Mouse (Mus musculus): ENCODE measurements at regions not wholly inside any gene's neighbourhood (a gene's known extent, or its start where the extent isn't known, plus 50 kb on each side); places are given as distances from the start of the nearest gene placed in this dataset.

DNA sequence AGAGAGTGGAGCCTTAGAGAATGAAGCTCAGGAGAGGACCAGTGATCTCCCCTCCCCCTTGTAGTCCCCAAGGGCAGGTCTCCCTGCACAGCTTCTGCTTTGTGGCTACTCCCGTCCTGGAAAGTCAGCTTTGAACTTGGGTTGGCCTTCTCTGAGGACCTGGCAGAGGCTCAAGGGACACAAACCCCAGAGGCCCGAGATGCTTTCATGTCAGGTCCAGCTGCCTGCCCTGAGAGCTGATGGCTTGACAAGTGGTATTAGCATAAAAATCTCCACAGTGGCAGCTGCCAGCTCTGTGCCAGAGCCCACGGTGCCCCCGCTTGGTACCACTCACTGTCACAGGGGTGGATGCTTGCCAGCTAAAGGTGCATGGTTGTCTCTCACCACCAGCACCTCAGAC lies 173.8 kb upstream of the Gm4791 start:
- no peak for DNase-seq (ENCODE audit: low spot score in 2 of 2)

DNA sequence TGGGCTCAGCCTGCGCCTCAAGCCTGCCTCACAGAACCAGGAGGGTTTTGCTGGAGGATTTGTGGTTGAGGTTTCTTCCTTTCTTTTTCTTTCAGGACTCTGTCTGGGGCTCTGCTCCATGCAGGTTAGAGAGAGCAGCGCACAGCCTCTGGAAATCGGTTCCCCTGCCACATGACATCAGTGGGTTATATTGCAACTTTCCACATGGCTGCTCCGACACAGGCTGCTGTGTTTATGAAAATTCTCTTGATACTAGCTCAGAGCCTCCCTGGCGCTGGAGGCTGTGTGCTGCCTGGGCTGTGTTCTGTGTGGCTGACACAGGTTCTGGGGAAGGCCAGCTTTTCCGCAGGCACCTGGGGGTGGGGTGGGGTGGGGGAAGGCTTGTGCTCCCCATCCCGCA lies 178.7 kb upstream of the Gm4791 start:
- DNase-seq (ENCODE audit: low spot score in 2 of 2) = no peak

DNA sequence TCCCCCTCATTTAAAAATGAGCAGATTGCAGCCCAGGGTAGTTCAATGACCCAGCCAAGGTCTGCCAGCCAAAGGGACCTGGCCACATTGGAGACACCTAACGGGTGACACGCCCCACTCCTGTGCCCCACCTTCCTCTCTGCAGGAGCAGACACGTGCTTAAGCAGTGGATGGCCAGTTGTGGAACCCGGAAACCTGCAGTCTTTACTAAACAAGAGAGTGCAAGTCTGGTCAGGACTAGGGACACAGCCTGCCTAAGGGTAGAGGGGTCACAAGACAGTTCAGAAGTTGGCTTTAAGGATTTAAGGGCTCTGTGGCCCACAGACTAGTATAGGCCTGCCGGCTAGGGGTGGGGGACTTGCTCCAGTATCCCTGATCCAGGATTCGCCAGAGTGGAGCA lies 179.2 kb upstream of the Gm4791 start:
- no peak for DNase-seq (ENCODE audit: low spot score in 2 of 2)

DNA sequence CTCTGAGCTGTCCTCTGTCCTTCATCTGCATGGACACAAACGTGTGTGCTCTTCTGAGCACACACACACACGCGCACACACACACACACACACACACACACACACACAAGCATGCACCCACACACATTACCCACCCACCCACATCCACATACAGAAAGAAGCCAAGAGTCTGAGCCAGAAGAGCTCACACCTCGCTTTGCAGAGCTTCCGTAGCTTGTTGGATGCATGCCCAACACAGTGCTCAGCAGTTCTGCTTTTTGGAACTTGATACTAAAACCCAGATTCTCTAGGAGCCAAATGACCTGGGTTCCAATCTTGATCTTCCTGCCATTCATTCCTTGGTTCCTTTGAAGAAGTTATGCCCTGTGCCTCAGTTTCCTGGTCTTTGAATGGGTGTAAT lies 182.4 kb upstream of the Gm4791 start:
- no peak for DNase-seq (ENCODE audit: low spot score in 2 of 2)

DNA sequence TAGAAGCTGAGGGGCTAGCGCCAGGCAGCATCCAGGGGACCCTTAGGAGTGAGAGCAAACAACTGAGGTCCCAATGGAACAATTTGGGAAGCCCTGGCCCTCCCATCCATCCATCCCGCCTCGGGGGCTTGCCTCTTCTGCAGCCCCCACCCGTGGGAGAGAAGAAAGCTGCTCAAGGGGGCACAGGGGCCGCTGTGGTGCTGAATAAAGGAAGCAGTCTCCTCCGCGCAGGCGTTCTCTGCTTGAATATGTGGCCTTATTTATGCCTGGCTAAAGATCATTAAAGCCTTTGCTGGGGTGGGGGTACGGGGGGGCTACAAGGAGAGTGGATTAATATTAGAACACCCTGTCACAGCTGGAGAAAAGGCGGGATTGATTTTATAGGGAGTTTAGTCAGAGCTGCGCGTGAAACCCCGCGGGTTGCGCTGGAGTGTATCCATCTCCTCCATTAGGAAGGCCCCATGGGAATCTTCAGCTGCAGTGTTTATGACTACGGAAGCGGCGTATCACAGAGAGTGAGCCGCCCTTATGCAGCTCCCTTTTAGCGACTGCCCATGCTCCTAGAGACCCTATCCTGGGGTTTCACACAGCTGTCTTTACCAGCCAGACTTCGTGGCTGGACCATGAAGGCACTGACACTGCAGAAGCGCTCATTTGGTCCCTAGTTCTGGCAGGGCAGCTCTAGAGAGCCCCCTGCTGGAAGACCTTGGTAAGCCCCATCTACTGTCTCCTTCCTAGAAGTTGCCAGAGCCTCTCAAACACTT lies 183.9 kb upstream of the Gm4791 start:
- DNase-seq (ENCODE audit: low spot score in 2 of 2) = peak in 1 of 2 experiments; percentile 12

DNA sequence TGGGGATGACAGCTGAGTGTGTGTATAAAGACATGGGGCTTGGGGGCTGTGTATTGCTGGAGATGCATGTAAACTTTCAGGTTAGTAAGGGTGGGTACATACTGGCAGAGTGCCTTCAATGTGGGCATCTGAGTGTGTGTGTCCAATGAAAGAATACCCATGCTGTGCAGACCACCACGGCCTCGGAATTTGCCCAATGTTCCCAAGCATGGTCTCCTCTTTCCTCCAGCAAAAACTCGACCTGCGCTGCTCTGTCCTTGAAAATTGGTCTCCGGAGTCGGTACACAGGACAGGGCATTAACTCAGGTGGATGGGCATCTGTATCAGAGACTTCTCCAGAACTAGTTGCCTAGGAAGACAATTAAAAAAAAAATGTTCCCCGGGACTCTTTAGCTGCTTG lies 188.3 kb upstream of the Gm4791 start:
- no peak for DNase-seq (ENCODE audit: low spot score in 2 of 2)

DNA sequence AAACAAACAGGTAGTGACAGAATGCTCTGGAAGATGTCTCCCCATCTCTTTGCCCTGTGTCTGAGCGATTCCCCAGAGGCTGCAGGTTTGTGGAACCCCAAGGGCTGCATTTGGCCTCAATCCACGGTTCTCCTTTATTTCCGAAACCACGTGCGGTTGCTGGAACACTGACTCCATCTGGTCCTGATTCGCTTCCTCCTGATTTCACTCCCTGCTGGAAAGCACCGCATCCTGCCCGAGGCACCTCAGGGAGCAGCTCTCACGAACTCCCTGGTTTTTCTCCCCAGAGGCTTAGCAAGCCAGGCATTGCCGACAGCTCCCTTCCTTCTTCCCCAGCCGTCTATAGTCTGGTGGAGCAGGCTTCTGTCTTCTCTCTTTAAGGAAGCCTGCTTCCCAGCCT lies 203.1 kb upstream of the Gm4791 start:
- no peak for DNase-seq (ENCODE audit: low spot score in 2 of 2)

DNA sequence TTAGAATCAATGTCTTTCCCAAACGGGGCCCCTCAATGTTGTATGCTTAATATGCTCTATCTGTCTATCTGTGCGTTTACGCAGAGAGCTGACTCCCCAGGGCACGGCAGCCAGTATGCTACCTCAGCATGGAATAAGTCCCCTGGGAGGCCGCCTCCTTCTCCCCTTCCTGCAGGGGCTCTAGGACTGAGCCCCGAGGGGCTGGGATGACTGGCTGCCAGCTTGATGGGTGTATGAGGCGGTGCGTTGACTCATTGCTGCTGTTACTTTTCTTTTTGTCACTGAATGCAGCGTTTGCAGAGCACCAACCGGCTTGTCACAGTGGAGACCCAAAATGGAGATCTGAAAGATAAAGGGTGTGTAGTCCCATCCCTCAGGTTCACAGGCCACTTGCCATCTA lies 209.5 kb upstream of the Gm4791 start:
- DNase-seq (ENCODE audit: low spot score in 2 of 2) = no peak

DNA sequence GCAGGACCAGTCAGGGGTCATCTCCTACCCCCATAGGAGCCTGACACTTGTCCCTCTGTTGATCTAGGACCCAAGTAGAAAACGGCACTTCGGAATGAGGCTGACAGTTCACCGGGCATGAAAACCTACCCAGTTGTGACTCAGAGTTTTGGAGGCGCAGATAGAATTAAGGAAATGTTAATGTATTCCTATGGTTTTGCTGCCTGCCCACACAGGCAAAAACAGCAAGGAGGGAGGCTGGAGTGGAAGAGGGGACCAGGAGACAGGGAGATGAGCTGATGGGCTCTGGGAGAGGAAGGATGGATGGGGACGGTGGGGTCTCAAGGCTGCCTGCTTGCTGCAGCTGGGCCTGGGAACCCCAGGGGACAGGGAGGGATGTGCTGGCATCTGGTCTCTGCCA lies 210.1 kb upstream of the Gm4791 start:
- DNase-seq (ENCODE audit: low spot score in 2 of 2) = no peak

DNA sequence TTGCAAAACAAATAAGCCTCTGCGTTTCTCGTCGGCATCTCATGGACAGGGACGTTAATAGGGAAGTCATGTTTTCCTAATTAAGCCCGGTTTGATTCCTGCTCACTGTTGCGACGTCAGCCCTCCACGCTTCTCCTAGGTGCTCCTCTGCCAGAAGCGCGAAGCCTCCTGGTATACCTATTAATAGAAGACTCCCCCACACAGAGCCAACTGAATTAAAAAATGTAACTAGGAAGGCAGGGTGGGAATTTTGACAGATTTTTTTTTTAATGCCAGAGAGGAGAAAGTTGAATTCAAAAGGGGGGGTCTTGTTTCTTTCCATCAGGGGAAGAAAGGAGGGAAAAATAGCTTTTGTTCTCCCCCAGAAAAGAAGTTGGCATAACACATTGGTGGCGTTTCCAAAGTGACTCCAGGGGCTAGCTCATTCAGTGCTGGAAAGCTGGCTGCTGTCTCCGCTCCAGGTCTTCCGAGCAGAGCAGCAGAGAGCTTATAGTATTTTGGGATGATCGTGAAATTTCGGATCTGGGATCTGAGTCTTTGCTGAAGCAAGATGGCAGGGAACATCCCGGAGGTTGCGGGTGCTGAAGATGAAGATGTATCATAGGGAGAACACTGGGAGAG lies 214.1 kb upstream of the Gm4791 start:
- DNase-seq (ENCODE audit: low spot score in 2 of 2) = no peak

DNA sequence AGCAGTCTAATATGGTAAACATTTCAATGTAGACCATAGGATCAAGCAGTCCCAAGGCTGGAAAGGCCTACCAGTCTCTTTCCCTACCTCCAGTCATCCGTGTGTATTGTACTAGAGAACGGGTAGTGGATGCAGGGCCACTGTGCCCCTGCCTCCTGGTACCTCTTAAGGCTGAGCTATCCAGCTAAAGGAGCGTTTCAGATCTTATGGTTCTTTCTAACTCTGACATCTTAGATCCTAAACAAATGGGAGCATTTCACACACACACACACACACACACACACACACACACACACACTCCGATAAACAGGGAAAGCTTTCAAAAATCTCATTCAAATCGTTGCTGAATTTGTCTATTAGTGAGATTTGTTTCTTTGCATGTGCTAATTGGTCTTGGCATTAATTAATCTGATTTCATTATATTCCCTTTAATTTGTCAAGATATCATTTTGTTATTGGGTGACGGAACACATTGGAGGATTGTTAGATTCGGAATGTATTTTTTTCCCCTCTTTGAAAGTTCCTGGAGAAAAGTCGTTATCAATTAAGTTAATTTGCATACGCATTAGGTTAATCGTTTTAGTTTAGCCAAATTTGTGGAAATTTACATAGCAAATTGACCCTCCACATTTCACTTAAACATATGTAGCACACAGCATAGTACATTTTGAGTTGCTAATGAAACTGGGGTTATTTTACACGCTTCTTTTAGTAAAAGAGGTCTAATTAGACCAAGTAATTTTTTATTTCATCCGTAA lies 214.8 kb upstream of the Gm4791 start:
- no peak for DNase-seq (ENCODE audit: low spot score in 2 of 2)

DNA sequence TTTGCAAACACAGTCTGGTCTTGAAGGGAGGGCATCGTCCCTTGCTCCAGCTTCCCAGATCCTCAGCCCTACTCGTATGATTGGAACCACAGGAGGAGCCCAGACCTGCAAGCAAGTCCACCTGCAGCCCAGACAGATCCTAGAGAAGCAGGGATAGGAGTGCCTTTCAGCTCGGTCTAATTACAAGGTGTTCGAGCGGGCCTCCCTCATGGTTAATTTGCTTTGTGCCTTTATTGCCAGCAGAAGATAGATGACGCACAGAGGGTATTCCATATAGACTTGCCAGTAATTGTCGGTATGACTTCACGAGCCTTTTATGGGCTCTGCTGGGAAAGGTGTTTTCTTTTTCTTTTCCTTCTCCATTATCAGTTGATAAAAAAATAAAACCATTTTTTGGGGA lies 216.9 kb upstream of the Gm4791 start:
- DNase-seq (ENCODE audit: low spot score in 2 of 2) = no peak

DNA sequence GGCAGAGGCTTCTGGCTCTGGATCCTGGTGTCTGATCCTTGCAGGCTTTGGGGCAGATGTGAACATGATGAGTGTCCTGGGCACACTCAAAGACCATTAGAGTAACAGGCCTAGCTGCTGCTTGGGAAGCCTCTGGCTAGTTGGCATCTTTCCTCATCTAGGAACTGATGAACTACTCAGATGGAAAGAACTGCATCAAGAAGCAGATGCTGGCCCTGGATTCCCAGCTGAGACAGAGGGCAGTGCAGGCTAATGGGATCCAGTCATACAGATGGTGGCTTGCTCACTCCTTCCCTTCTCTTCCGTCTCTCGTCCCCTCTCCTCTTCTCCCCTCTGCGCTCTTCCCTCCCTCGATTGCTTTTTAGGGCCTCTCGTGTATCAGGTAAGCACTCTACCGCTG lies 219.8 kb upstream of the Gm4791 start:
- no peak for DNase-seq (ENCODE audit: low spot score in 2 of 2)

DNA sequence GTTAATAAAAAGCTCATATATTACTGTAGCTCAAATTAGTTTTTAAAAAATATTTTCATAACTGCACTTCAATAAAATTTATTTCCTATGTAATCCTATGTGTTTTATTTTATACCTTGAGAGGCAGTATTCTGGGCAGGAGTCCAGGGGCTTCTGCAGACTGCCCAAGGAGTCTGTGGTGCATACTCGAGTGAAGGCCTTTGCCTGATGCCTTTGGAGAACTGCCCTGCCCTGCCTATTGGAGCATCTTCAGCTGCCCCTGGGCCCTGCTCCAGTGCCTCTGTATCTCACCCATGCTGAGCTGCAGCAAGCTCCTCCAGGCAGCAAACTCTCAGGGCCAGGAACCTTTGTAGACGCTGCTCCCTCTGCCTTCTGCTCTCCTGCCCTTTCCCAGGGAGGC lies 223.7 kb upstream of the Gm4791 start:
- DNase-seq (ENCODE audit: low spot score in 2 of 2) = no peak

DNA sequence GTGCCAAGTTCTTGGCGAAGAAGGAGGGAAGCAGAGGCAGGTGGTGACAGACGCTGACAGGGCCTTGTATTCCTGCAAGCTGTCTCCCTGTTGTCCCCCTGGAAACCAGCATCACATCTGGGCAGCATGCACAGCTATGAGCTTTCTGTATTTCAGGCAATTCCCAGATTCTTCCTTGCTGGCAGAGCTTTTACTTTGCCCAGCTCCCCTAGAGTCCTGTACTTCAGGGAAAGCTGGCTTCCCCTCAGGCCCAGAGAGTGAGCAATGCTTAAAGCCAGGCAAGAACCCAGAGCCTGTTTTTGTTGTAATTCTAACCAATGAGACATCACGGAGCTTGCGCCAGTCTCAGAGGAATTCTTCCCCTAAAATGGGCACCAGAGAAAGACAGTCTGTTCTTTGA lies 238.3 kb upstream of the Gm4791 start:
- DNase-seq (ENCODE audit: low spot score in 2 of 2) = no peak

DNA sequence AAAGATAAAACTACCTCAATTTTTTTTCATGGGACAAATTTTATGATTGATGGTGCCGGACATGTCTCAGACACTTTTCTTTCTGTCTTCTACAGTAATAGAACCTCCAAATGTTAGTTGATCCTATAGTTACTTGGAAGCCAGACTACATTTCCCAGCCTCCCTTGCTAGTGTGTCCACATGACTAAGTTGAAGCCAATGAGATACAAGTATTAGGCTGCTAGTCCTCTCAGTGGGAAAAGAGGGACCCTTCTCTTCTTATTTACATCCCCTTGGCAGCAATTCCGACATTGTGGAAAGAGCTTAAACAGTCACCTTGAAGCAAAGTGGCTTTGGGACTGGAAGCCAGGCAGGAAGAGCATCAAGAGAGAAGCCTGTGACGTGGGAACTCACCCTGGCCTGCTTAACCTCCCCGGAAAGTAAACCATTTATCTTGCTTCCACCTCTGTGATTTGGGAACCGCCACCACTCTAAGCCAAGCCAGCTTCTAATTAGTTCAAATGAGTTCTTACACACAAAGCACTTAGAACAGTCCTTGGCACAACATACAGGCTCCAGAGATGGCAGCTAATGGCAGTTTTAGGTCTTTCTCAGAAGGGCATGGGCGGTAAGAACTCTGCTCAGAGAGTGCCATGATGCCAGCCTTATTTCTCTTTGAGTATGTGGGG lies 241.4 kb upstream of the Gm4791 start:
- no peak for DNase-seq (ENCODE audit: low spot score in 2 of 2)

DNA sequence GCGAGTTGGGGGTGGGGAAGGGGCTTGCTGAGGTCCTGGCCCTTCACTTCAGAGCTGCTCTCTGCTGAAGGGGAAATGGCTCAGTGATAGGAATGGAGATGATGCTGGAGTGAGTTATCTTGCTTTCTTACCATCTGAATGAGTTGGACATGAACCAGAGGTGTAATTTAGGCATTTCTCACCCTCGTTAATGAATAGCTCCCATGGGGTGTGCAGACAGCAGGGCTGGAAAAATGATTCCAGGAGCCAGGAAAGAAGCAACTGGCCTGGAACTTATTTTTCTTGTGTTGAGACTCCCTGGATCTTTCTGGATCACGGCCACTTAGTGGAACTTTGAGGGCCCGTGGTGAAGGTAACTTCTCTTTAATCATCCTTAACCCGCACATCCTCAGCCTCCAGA lies 246.6 kb upstream of the Gm4791 start:
- DNase-seq (ENCODE audit: low spot score in 2 of 2) = no peak

DNA sequence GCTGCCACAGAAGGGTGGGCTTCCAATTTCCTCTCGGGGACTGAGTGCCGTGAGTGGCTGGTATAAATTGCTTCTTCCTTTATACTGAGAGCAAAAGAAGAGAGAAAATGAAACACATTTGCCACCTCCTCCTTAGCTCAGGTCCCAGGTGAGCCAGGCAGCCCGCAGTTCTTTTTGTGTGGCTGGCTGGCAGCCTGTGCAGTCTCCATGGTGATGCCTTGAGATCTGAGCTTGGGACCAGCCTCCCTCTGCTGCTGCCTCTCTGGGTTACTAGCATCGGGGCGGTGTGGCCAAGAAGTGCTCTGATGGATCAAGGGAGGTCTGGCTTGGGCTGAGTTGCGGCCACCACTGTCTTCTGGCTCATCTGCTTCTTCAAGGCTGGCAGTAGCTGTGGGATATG lies 249.1 kb upstream of the Gm4791 start:
- DNase-seq (ENCODE audit: low spot score in 2 of 2) = no peak

DNA sequence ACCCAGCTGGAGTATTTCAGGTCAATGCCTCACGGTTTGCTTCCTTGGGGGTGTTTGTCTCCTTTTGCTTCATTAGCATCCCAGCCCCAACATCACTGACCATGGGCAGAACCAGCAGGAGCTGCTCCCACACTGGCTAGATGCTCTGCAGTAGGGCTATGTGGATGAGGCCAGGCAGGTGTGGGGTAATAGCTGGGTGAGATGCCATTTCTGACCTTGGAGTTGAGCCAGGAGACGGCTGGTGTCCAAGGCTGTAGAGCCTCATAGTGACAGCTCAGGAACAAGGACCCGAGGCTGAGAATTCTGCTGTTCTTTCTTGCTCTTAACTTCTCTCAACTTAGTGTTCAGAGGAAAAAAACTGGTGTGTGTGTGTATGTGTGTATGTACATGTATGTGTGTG lies 252.3 kb upstream of the Gm4791 start:
- no peak for DNase-seq (ENCODE audit: low spot score in 2 of 2)

DNA sequence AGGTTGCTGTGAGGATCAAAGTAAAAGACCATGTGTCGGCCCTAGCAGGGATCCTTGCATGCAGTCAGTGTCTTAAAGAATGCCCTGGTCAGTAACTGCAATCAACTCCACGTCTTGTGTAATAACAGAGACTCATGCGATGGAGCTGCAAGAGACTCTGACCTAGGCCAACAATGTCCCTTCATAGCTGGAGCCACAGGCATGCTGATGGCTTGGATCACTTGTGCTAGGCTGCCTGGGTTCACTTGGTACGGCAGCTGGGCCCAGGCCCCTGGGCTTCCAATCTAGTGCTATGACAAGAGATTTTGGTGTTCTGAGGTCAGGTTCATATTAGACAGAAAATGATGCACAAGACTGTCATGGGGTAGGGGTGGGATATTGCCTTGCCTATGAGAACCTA lies 258.0 kb upstream of the Gm4791 start:
- no peak for DNase-seq (ENCODE audit: low spot score in 2 of 2)

DNA sequence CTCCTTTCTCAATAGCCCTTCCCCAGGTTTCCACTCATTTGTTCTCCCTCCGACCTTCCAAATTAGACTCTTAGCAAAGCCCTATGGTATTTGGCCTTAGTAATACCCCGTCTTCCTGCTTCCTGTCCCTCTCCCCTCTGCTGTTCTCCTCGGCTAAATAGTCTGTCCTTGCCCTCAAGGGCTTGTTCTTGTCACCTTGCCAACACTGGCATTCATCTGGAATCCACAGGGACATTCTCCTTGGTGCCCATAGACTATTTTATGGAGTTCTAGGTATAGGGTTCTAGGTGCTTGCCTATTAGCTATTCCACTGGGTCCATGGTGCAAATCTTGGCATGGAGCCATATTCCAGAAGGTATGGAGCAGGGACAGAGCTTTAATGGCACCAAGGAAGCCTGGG lies 259.2 kb upstream of the Gm4791 start:
- no peak for DNase-seq (ENCODE audit: low spot score in 2 of 2)

DNA sequence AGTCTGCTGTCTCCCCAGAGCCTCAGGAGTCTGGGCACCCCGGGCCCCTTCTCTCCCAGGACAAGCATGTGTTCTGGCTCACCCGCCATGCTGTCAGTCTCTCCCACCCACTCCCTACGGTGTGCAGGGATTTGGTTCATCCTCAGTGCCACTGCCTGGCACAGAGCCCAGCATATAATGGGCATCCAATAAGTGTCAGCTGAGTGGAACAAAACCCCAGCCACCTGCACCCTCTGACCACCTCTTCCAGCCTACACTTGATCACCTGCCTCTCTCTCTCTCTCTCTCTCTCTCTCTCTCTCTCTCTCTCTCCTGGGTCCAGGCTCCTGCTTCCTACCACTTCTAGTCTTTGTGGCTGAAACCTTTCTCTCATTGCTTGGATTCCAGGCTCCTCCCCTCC lies 259.9 kb upstream of the Gm4791 start:
- DNase-seq (ENCODE audit: low spot score in 2 of 2) = no peak

DNA sequence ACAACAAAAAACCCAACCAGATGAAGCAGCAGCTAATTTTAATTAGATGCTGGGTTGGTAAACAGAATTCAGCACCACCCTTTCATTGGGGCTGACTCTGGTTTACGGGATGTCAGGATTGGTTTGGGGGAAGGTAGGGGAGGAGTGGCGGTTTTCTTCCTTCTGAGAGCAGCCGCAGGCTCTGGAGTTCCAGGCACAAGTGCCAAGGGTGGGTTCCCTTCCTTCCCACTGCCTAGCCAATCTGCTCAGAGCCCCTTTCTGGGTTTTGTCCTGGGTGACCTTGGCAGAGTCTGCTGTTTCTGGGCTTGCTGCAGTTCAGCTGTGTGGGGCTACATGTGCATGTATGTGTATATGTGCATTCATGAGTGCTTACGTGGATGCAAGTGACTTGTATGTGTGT lies 260.5 kb upstream of the Gm4791 start:
- no peak for DNase-seq (ENCODE audit: low spot score in 2 of 2)
